Mouse (Mus musculus) forebrain, embryonic 11.5 days (tissue): Measurements from ENCODE around the gene Uqcrc1. TPM values are rescaled to one million over a fixed set of nuclear protein-coding genes. Genes with fewer than 3 reads are reported as not detected.

Source experiments
- ATAC-seq: fragments of 200-750 bp; cut with Nextera tagmentation; replicated peaks from 2 replicates; pipeline ENCODE4 v1.8.0; 2017; ENCODE audit warnings: moderate TSS enrichment; ENCODE audit not compliant: low FRiP score
- DNase-seq: peaks from one replicate; pipeline ENCODE4 v3.0.0-alpha.2; 2017; ENCODE audit warnings: low spot score
- H3K27ac ChIP-seq: fragments of 300-500 bp; sonication (generic); 2 replicates; pipeline ENCODE4 v1.5.1; 2014; ENCODE audit warnings: low read depth, low read length
- H3K27me3 ChIP-seq: fragments of 300-500 bp; sonication (generic); 2 replicates; pipeline ENCODE4 v1.6.1; 2014; ENCODE audit warnings: mild to moderate bottlenecking, low read length, mixed read lengths; ENCODE audit not compliant: control insufficient read depth, insufficient read depth
- H3K36me3 ChIP-seq: fragments of 300-500 bp; sonication (generic); 2 replicates; pipeline ENCODE4 v1.6.1; 2014; ENCODE audit warnings: mild to moderate bottlenecking, low read length, moderate library complexity, mixed read lengths; ENCODE audit not compliant: control insufficient read depth, insufficient read depth
- H3K4me1 ChIP-seq: fragments of 300-500 bp; sonication (generic); replicated peaks from 2 replicates; pipeline ENCODE4 v1.6.1; 2014; ENCODE audit warnings: low read length, mixed read lengths; ENCODE audit not compliant: control insufficient read depth, insufficient read depth
- H3K4me2 ChIP-seq: fragments of 300-500 bp; sonication (generic); 2 replicates; pipeline ENCODE4 v1.6.1; 2014; ENCODE audit warnings: low read depth, mild to moderate bottlenecking, low read length, moderate library complexity, mixed read lengths; ENCODE audit not compliant: severe bottlenecking
- H3K4me3 ChIP-seq: fragments of 300-500 bp; sonication (generic); 2 replicates; pipeline ENCODE4 v1.5.1; 2014; ENCODE audit warnings: low read depth, low read length
- H3K9ac ChIP-seq: fragments of 300-500 bp; sonication (generic); 2 replicates; pipeline ENCODE4 v1.6.1; 2014; ENCODE audit warnings: low read length
- H3K9me3 ChIP-seq: fragments of 300-500 bp; sonication (generic); 2 replicates; pipeline ENCODE4 v1.6.1; 2016; ENCODE audit warnings: low read length, mixed read lengths; ENCODE audit not compliant: control insufficient read depth
- WGBS: fragments of 180-500 bp; shearing (Covaris S2); extraction: QIAGEN DNeasy Blood & Tissue Kit; methylation state at CpG from one replicate; pipeline ENCODE4 v1.1.7; 2014; 5-methylcytosine and 5-hydroxymethylcytosine counted together
- polyA plus RNA-seq: library from polyadenylated mRNA; unstranded; fragments of >200 nt; fragmentation: Nextera tagmentation; extraction: Ambion mirVana; gene quantifications from 2 replicates; pipeline ENCODE4 v1.2.1, GENCODE M21; 2014

Gene Uqcrc1
- polyA plus RNA-seq, 1 experiment from 2014 or later = 395 TPM

- Histone ChIP-seq H3K36me3 (no peaks in the 10 kb centered on the region), H3K4me1 (no peaks in the 10 kb centered on the region), H3K9ac (no peak overlapping the region), H3K27ac (no peak overlapping the region), H3K4me2 (no peak overlapping the region), H3K9me3 (no peaks in the 10 kb centered on the region), H3K27me3 (no peaks in the 10 kb centered on the region), H3K4me3 (no peak overlapping the region)
- no peak for DNase-seq
- ATAC-seq = no peak
- WGBS = 69% methylated on average over 7 of the region's 7 CpGs
Observed at GRCm38 (mm10) chr9:108990462-108990820, 54.0 kb downstream of the Uqcrc1 start.

- under 1% methylated on average over 31 of the region's 31 CpGs for WGBS
- peak within 1 kb of the TSS; percentile 72 for H3K4me2 ChIP-seq
- no peaks in the 10 kb centered on the region for H3K27me3 ChIP-seq
- peak within 1 kb of the TSS; percentile 65 for H3K9ac ChIP-seq
- ATAC-seq = peak; percentile 96
- peak; percentile 97 for DNase-seq
- H3K4me1 ChIP-seq = no peaks in the 10 kb centered on the region
- H3K9me3 ChIP-seq = no peaks in the 10 kb centered on the region
- H3K27ac ChIP-seq = peak within 1 kb of the TSS; percentile 65
- no peaks in the 10 kb centered on the region for H3K36me3 ChIP-seq
- peak within 1 kb of the TSS; percentile 48 for H3K4me3 ChIP-seq
Observed at GRCm38 (mm10) chr9:108991428-108992084, 55.1 kb downstream of the Uqcrc1 start, which contains the start of gene Pfkfb4. Pfkfb4 (plus strand) TSS chr9:108991778.

GRCm38 (mm10) chr9:108992085-108992469, 55.6 kb downstream of the Uqcrc1 start:
- DNase-seq (no peak), ATAC-seq (no peak; the same call in 1 of the 2 replicates)
- WGBS = 7% methylated on average over 18 of the region's 18 CpGs
- Histone ChIP-seq H3K9me3 (no peaks in the 10 kb centered on the region), H3K27ac (no peak overlapping the region), H3K36me3 (no peaks in the 10 kb centered on the region), H3K4me2 (peak overlapping the region; percentile 72), H3K4me1 (no peaks in the 10 kb centered on the region), H3K4me3 (peak overlapping the region; percentile 48), H3K27me3 (no peaks in the 10 kb centered on the region), H3K9ac (peak overlapping the region; percentile 65)

- Histone ChIP-seq H3K9ac (no peak overlapping the region), H3K9me3 (no peaks in the 10 kb centered on the region), H3K36me3 (no peaks in the 10 kb centered on the region), H3K4me1 (no peaks in the 10 kb centered on the region), H3K4me3 (peak overlapping the region; percentile 48; the same call in 1 of the 2 replicates), H3K4me2 (no peak overlapping the region; the same call in 1 of the 2 replicates), H3K27ac (no peak overlapping the region), H3K27me3 (no peaks in the 10 kb centered on the region)
- WGBS = 87% methylated on average over 9 of the region's 9 CpGs
- ATAC-seq (no peak), DNase-seq (no peak)
Observed at GRCm38 (mm10) chr9:108992620-108993361, 56.4 kb downstream of the Uqcrc1 start.

- ATAC-seq (no peak), DNase-seq (no peak)
- Histone ChIP-seq H3K4me1 (no peaks in the 10 kb centered on the region), H3K4me3 (no peak overlapping the region), H3K27me3 (no peaks in the 10 kb centered on the region), H3K27ac (no peak overlapping the region), H3K9ac (no peak overlapping the region), H3K4me2 (no peak overlapping the region), H3K36me3 (no peaks in the 10 kb centered on the region), H3K9me3 (no peaks in the 10 kb centered on the region)
- WGBS = 82% methylated on average over 9 of the region's 9 CpGs
Observed at GRCm38 (mm10) chr9:108996411-108996810, 60.0 kb downstream of the Uqcrc1 start.

GRCm38 (mm10) chr9:108998287-108999166, 62.1 kb downstream of the Uqcrc1 start:
- Histone ChIP-seq H3K27ac (no peak overlapping the region), H3K27me3 (no peaks in the 10 kb centered on the region), H3K36me3 (no peaks in the 10 kb centered on the region), H3K9ac (no peak overlapping the region), H3K9me3 (no peaks in the 10 kb centered on the region), H3K4me2 (no peak overlapping the region), H3K4me1 (no peaks in the 10 kb centered on the region), H3K4me3 (no peak overlapping the region)
- ATAC-seq (no peak), DNase-seq (no peak)
- WGBS = 87% methylated on average over 19 of the region's 19 CpGs

- no peak overlapping the region for H3K4me3 ChIP-seq
- H3K27me3 ChIP-seq = no peaks in the 10 kb centered on the region
- H3K9me3 ChIP-seq = no peaks in the 10 kb centered on the region
- DNase-seq = no peak
- no peak overlapping the region for H3K27ac ChIP-seq
- H3K36me3 ChIP-seq = no peaks in the 10 kb centered on the region
- no peak overlapping the region for H3K4me2 ChIP-seq
- no peak for ATAC-seq
- H3K9ac ChIP-seq = no peak overlapping the region
- no peaks in the 10 kb centered on the region for H3K4me1 ChIP-seq
- 91% methylated on average over 4 of the region's 4 CpGs for WGBS
Observed at GRCm38 (mm10) chr9:108999167-108999526, 62.7 kb downstream of the Uqcrc1 start.
